Mouse (Mus musculus) hindbrain, embryonic 15.5 days (tissue): Measurements from ENCODE around the gene Gata5. TPM values are rescaled to one million over a fixed set of nuclear protein-coding genes. Genes with fewer than 3 reads are reported as not detected.

Source experiments
- ATAC-seq: fragments of 200-750 bp; cut with Nextera tagmentation; 2 replicates; pipeline ENCODE4 v1.8.0; 2017; ENCODE audit warnings: low read depth, moderate number of reproducible peaks, moderate TSS enrichment; ENCODE audit not compliant: low FRiP score
- H3K27ac ChIP-seq: fragments of 300-500 bp; sonication (generic); replicated peaks from 2 replicates; pipeline ENCODE4 v1.5.1; 2015; ENCODE audit warnings: mild to moderate bottlenecking, inconsistent platforms
- H3K27me3 ChIP-seq: fragments of 300-500 bp; sonication (generic); 2 replicates; pipeline ENCODE4 v1.6.1; 2015; ENCODE audit warnings: control low read depth, inconsistent platforms
- H3K36me3 ChIP-seq: fragments of 300-500 bp; sonication (generic); 2 replicates; pipeline ENCODE4 v1.6.1; 2015; ENCODE audit warnings: control low read depth, inconsistent platforms
- H3K4me1 ChIP-seq: fragments of 300-500 bp; sonication (generic); replicated peaks from 2 replicates; pipeline ENCODE4 v1.6.1; 2015; ENCODE audit warnings: control low read depth, inconsistent platforms
- H3K4me2 ChIP-seq: fragments of 300-500 bp; sonication (generic); 2 replicates; pipeline ENCODE4 v1.6.1; 2015; ENCODE audit warnings: moderate library complexity, mild to moderate bottlenecking, inconsistent platforms
- H3K4me3 ChIP-seq: fragments of 300-500 bp; sonication (generic); 2 replicates; pipeline ENCODE4 v1.5.1; 2015; ENCODE audit warnings: mild to moderate bottlenecking, inconsistent platforms
- H3K9ac ChIP-seq: fragments of 300-500 bp; sonication (generic); 2 replicates; pipeline ENCODE4 v1.6.1; 2015; ENCODE audit warnings: inconsistent platforms
- H3K9me3 ChIP-seq: fragments of 300-500 bp; sonication (generic); 2 replicates; pipeline ENCODE4 v1.6.1; 2016; ENCODE audit warnings: control low read depth, inconsistent platforms
- WGBS: fragments of 180-500 bp; shearing (Covaris S2); methylation state at CpG from one replicate; pipeline ENCODE4 v1.1.7; 2015; 5-methylcytosine and 5-hydroxymethylcytosine counted together
- polyA plus RNA-seq: library from polyadenylated mRNA; unstranded; fragments of >200 nt; fragmentation: Nextera tagmentation; extraction: Ambion mirVana; gene quantifications from 2 replicates; pipeline ENCODE4 v1.2.1, GENCODE M21; 2015

Gene Gata5
- polyA plus RNA-seq, 1 experiment from 2014 or later, result not detected

DNA sequence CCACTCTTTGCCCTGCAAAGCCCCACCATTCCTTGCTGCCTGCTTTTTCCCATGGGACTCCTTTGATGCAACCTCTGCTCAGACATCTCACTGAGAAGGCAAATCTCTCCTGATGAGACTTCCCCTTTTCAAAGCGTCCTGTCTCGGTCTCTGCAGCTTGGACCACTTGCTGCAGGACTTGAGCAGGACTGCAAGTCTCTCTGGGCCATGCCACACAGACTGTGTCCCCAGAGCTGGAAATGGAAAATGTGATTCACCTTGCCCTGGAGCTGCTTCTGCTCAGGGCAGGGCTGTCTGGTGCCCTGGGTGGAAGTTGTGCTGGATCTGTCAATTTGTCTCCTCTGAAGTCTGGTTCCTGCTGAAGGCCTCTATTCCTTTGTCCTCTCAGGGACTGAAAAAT, 7.7 kb upstream of the Gata5 start:
- Histone ChIP-seq H3K27ac (no peak overlapping the region), H3K9ac (no peak overlapping the region), H3K4me1 (no peaks in the 10 kb centered on the region), H3K4me3 (no peak overlapping the region), H3K4me2 (no peak overlapping the region), H3K36me3 (no peaks in the 10 kb centered on the region), H3K27me3 (peaks cover 16% of the 10 kb centered on the region), H3K9me3 (no peaks in the 10 kb centered on the region)
- no peak for ATAC-seq
- WGBS, result 63% methylated on average over 2 of the region's 2 CpGs

DNA sequence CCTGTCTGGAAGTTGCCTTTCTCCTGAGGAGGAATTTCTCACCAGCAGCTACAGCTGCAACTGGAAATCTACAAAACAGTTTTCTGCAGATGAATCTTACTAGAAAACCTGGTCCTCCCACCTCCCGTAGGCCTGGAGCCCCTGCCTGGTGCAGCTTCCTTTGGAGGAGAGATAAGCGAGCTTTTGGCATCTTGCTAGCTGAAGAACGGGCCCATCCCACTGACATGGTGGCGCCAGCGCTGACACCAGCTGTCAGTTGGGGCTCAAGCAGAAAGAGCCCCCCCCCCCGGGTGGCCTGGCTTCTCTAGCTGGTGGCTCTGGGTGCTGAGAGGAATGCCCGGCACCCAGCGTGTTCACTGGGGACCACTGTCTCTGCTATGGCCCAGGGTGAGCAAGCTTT, 6.7 kb upstream of the Gata5 start:
- WGBS, result 71% methylated on average over 8 of the region's 8 CpGs

DNA sequence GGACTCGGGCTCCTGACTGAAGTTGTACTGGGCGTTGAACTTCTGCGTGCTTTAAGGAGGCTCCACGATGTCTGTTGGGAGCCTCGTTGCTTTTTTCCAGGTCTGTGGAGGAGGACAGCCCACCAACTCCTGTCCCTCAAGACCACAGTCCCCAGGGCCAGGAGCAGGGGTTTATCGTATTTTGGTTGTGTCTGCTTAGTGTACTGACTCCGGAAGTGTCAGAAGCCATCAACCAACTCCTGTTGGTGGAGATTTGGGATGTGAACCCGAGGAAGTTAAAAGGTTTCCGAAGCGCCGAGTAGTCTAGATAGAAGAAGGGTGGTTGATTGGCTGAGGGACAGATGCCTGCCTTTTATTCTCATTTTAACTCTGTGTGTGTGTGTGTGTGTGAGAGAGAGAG, 5.4 kb upstream of the Gata5 start:
- Histone ChIP-seq H3K9ac (no peak overlapping the region), H3K4me2 (no peak overlapping the region), H3K4me3 (no peak overlapping the region), H3K27ac (no peak overlapping the region), H3K4me1 (peaks cover 2% of the 10 kb centered on the region; the same call in 1 of the 2 replicates), H3K36me3 (no peaks in the 10 kb centered on the region), H3K27me3 (peaks cover 40% of the 10 kb centered on the region), H3K9me3 (no peaks in the 10 kb centered on the region)
- WGBS, result 84% methylated on average over 11 of the region's 11 CpGs
- no peak for ATAC-seq

More for the DNA sequence above, 6.7 kb upstream of the Gata5 start:
- Histone ChIP-seq H3K27me3 (peaks cover 26% of the 10 kb centered on the region), H3K9ac (no peak overlapping the region), H3K9me3 (no peaks in the 10 kb centered on the region), H3K27ac (no peak overlapping the region), H3K4me1 (no peaks in the 10 kb centered on the region), H3K4me3 (no peak overlapping the region), H3K4me2 (no peak overlapping the region), H3K36me3 (no peaks in the 10 kb centered on the region)
- no peak for ATAC-seq

- Histone ChIP-seq H3K4me2 (peak overlapping the region; percentile 50), H3K4me3 (peak overlapping the region; percentile 24), H3K27me3 (peaks cover 71% of the 10 kb centered on the region), H3K4me1 (peaks cover 16% of the 10 kb centered on the region), H3K9me3 (no peaks in the 10 kb centered on the region), H3K27ac (no peak overlapping the region), H3K9ac (no peak overlapping the region), H3K36me3 (no peaks in the 10 kb centered on the region)
- ATAC-seq, result no peak
- under 1% methylated on average over 69 of the region's 69 CpGs for WGBS
These were observed 535 bp downstream of the Gata5 start for GRCm38 (mm10) chr2:180333778-180334550.

DNA sequence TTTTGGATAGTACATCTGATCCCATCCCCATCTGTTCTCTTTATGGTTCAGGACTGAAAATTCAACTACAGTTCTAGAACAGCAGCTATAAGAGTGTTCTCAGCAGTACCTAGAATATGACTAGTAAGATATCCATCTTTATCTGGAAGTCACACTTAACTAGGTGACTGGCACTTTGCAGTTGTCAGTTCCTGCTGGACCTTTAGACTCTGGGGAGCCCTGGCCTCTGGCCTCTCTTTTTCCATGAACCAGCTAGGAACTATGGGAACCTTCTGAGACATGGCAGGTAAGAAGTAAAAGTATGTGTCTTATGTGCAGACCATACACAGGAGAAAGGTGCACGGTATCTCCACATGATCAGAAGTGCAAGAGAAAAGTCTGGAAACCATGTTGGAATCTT, 5.0 kb downstream of the Gata5 start:
- Histone ChIP-seq H3K4me3 (no peak overlapping the region), H3K4me1 (peaks cover 10% of the 10 kb centered on the region), H3K9ac (no peak overlapping the region), H3K4me2 (no peak overlapping the region), H3K27ac (no peak overlapping the region), H3K27me3 (peaks cover 35% of the 10 kb centered on the region), H3K9me3 (no peaks in the 10 kb centered on the region), H3K36me3 (no peaks in the 10 kb centered on the region)
- ATAC-seq, result no peak
- WGBS, result 93% methylated on average over 1 of the region's 1 CpGs

- Histone ChIP-seq H3K27me3 (no peaks in the 10 kb centered on the region), H3K9me3 (no peaks in the 10 kb centered on the region), H3K36me3 (no peaks in the 10 kb centered on the region), H3K4me2 (no peak overlapping the region), H3K4me3 (no peak overlapping the region), H3K27ac (no peak overlapping the region), H3K9ac (no peak overlapping the region), H3K4me1 (no peaks in the 10 kb centered on the region)
- 29% methylated on average over 14 of the region's 14 CpGs for WGBS
- no peak for ATAC-seq
These were observed 11.7 kb downstream of the Gata5 start for GRCm38 (mm10) chr2:180322674-180323355.

DNA sequence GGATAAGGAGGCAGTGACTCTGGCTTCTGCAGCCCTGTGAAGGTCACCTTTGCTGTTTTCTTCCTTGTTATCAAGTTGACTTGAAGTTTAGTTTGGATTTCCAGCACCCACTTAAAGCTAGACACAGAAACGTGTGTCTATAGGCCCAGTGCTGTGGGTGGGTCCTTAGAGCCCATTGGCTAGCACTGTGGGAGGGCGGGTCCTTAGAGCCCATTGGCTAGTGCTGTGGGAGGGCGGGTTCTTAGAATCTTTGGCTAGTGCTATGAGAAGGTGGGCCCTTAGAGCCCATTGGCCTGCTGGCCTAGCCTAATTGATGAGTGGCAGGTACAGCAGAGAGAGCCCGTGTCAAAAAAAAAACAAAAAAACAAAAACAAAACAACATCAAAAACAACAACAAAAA, 14.3 kb downstream of the Gata5 start:
- Histone ChIP-seq H3K4me2 (no peak overlapping the region), H3K9ac (no peak overlapping the region), H3K4me3 (no peak overlapping the region), H3K27ac (no peak overlapping the region), H3K36me3 (no peaks in the 10 kb centered on the region), H3K9me3 (no peaks in the 10 kb centered on the region), H3K27me3 (no peaks in the 10 kb centered on the region), H3K4me1 (no peaks in the 10 kb centered on the region)
- no peak for ATAC-seq
- 83% methylated on average over 4 of the region's 4 CpGs for WGBS

GRCm38 (mm10) chr2:180317591-180317990, 16.9 kb downstream of the Gata5 start:
- Histone ChIP-seq H3K9me3 (no peaks in the 10 kb centered on the region), H3K27ac (no peak overlapping the region), H3K4me1 (no peaks in the 10 kb centered on the region), H3K27me3 (no peaks in the 10 kb centered on the region), H3K9ac (no peak overlapping the region), H3K36me3 (no peaks in the 10 kb centered on the region), H3K4me2 (no peak overlapping the region), H3K4me3 (no peak overlapping the region)
- whole genome bisulfite sequencing, result 78% methylated on average over 7 of the region's 7 CpGs
- ATAC-seq, result no peak

DNA sequence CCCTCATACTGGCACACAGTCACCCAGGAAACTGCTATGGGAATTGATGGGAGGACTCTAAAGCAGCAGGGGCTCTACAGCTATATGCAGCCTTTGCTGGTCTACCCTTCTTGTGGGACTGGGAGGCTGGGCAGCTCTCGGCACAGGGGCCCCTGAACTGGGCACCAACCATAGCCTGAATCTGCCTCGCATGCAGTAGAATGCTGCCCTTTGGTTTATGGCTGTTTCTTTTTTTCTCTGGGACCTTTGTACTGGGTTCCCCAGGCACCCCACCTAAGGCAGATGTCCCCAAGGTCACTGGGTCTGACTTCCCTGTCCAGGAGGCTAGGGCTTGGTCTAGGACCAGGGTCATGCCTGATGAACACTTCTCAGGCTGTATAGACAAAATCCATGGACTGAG, 20.2 kb downstream of the Gata5 start:
- H3K4me2 ChIP-seq, result no peak overlapping the region
- H3K4me1 ChIP-seq, result no peaks in the 10 kb centered on the region
- no peak for ATAC-seq
- no peak overlapping the region for H3K4me3 ChIP-seq
- WGBS, result 92% methylated on average over 2 of the region's 2 CpGs
- no peak overlapping the region for H3K9ac ChIP-seq
- no peak overlapping the region for H3K27ac ChIP-seq
- no peaks in the 10 kb centered on the region for H3K27me3 ChIP-seq
- H3K36me3 ChIP-seq, result no peaks in the 10 kb centered on the region
- no peaks in the 10 kb centered on the region for H3K9me3 ChIP-seq

DNA sequence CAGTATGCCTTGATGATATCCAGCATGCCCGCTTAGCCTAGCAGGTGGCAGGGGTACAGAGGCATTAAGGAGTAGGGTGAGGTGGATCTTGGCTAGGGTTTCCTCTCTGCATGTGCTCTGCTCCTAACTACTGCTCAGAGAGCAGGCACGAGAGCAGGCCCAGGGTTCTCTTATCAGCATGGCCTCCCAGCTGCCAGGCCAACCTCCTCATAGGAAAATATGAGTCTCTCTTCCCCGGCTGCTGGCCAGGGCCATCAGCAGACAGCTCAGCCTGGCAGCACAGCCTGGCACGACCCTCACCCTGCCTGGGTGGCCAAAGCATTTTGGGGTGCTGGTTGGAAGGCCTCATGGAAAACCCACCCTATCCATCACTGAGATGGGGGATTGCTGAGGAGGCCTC, 23.4 kb downstream of the Gata5 start:
- H3K36me3 ChIP-seq, result no peaks in the 10 kb centered on the region
- H3K4me3 ChIP-seq, result no peak overlapping the region
- no peaks in the 10 kb centered on the region for H3K9me3 ChIP-seq
- WGBS, result 85% methylated on average over 4 of the region's 4 CpGs
- H3K27ac ChIP-seq, result no peak overlapping the region
- H3K9ac ChIP-seq, result no peak overlapping the region
- H3K4me1 ChIP-seq, result no peaks in the 10 kb centered on the region
- no peaks in the 10 kb centered on the region for H3K27me3 ChIP-seq
- no peak overlapping the region for H3K4me2 ChIP-seq
- ATAC-seq, result no peak

DNA sequence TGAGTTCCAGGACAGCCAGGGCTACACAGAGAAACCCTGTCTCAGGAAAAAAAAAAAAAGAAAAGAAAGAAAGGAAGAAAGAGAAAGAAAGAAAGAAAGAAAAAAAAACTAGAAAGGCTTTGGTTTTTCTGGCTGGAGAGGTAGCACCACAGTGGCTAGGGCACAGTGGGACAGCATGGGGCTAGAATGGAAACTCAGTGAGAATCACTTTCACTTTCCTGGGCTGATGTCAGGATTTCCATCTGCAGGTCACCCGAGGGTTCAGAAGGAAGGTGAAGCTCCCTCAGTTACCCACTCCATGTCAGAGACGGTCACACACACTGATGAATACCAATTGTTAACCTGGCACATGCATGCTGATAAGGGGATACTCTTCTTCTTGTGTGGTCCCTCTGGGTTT, 26.8 kb downstream of the Gata5 start:
- WGBS, result 61% methylated on average over 2 of the region's 2 CpGs
- no peaks in the 10 kb centered on the region for H3K36me3 ChIP-seq

GRCm38 (mm10) chr2:180306423-180307168, 27.9 kb downstream of the Gata5 start:
- Histone ChIP-seq H3K4me2 (no peak overlapping the region), H3K9me3 (no peaks in the 10 kb centered on the region), H3K36me3 (no peaks in the 10 kb centered on the region), H3K27me3 (no peaks in the 10 kb centered on the region), H3K9ac (no peak overlapping the region), H3K4me3 (no peak overlapping the region), H3K27ac (no peak overlapping the region), H3K4me1 (no peaks in the 10 kb centered on the region)
- 79% methylated on average over 8 of the region's 8 CpGs for WGBS
- peak; percentile 51; the same call in 1 of the 2 replicates for ATAC-seq

More for the DNA sequence above, 26.8 kb downstream of the Gata5 start:
- Histone ChIP-seq H3K27me3 (no peaks in the 10 kb centered on the region), H3K4me2 (no peak overlapping the region), H3K9ac (no peak overlapping the region), H3K4me1 (no peaks in the 10 kb centered on the region), H3K4me3 (no peak overlapping the region), H3K27ac (no peak overlapping the region), H3K9me3 (no peaks in the 10 kb centered on the region)
- no peak for ATAC-seq
